Mouse (Mus musculus) kidney, adult 9 months (tissue): ENCODE results near the gene Glrx.
"Not testable (repeated sequence)": the region's sequence is repeated elsewhere in the genome, so short reads cannot be mapped to it uniquely, and the experiment has no call there.

ENCODE experiments used
- DNase-seq: peaks from one replicate; pipeline ENCODE4 v3.0.0; 2022

Gene Glrx

GRCm38 (mm10) chr13:75839719-75840481 lies at the start of gene Glrx:
Gene Glrx, plus strand, starts transcription at chr13:75839868.
- peak; percentile 94 for DNase-seq

DNA sequence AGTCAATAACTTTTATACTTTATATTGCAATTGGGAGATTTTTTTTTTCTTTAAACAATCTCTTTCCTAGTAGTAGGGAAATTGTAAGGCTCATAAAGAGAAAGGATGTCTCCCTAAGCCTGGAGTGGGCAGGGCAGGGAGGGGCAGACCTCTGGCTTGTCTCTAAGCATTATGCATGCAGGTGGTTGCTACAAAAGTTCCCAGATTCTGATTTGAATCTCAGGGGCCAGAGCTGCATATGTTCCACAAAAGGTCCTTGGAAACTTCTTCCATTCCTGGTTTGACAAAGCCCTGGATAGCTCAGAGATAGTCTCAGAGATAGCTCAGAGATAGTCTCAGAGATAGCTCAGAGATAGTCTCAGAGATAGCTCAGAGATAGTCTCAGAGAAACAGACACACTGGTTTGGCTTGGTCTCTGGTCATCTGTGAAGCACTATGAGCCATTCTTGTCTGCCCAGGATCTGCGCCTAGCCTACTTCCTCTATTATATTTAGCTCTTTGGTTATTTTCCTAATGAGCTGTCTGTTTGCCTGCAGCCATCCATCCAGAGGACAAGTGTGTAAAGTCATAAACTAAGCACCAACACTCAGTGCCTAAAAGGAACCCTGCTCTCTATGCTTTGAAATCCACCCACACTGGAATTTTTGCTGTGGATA lies 49.0 kb upstream of the Glrx start:
- DNase-seq, result no peak

GRCm38 (mm10) chr13:75793863-75794629 lies 45.6 kb upstream of the Glrx start:
- no peak for DNase-seq

GRCm38 (mm10) chr13:75797369-75798141 lies 42.1 kb upstream of the Glrx start:
- DNase-seq, result peak; percentile 97

DNA sequence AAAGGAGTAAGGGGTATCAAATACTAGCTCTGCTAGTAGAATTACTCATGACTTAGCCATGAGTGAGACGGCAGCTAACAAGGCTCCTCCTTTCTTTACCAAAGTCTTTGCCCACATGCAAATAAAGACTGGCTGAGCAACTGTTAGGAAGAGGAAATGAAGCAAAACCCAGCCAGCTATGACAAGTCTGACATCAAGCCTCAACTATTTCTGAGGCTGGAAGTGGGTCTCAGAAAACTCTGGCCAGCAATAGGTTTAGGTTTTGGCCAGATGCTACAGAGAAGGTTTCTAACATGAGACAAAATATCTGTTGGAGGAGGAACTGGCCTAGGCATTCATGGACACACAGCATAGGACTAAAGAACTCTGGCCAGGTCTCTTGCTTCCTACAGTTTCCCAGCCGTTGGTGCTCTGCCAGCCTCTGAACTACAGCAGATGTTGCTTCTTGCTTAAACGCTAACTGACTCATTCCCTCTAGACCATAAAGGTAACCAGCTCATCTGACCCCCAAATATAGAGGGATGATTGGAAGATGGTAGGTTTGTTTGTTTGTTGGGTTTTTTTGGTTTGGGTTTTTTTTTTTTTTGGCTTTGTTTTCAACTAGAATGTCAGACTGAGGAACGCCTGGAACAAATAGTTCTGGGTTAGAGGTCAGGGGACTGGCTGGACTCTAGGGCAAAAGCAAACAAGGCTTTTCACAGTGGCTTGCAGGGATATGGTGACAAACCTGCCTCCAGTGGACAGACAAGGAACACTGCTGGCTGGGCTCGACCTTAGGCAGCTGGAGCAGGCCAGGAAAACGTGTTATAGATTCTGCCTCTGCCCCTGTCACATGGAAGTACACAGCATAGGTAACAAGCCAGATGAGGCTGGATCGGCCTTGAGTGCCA lies 41.0 kb upstream of the Glrx start:
- peak; percentile 82 for DNase-seq

GRCm38 (mm10) chr13:75799421-75799820 lies 40.2 kb upstream of the Glrx start:
- no peak for DNase-seq

GRCm38 (mm10) chr13:75807969-75808368 lies 31.7 kb upstream of the Glrx start:
- DNase-seq, result peak; percentile 49

- no peak for DNase-seq
Measured at GRCm38 (mm10) chr13:75809957-75810356, 29.7 kb upstream of the Glrx start.

GRCm38 (mm10) chr13:75817183-75817582 lies 22.5 kb upstream of the Glrx start:
- no peak for DNase-seq

- DNase-seq, result no peak
Measured at GRCm38 (mm10) chr13:75818486-75818885, 21.2 kb upstream of the Glrx start.

GRCm38 (mm10) chr13:75818945-75819706 lies 20.5 kb upstream of the Glrx start:
- DNase-seq, result no peak

- DNase-seq, result no peak
Measured at GRCm38 (mm10) chr13:75819898-75820297, 19.8 kb upstream of the Glrx start.

GRCm38 (mm10) chr13:75822366-75822765 lies 17.3 kb upstream of the Glrx start:
- not testable (repeated sequence) for DNase-seq

- DNase-seq, result no peak
Measured at GRCm38 (mm10) chr13:75823201-75823600, 16.5 kb upstream of the Glrx start.

DNA sequence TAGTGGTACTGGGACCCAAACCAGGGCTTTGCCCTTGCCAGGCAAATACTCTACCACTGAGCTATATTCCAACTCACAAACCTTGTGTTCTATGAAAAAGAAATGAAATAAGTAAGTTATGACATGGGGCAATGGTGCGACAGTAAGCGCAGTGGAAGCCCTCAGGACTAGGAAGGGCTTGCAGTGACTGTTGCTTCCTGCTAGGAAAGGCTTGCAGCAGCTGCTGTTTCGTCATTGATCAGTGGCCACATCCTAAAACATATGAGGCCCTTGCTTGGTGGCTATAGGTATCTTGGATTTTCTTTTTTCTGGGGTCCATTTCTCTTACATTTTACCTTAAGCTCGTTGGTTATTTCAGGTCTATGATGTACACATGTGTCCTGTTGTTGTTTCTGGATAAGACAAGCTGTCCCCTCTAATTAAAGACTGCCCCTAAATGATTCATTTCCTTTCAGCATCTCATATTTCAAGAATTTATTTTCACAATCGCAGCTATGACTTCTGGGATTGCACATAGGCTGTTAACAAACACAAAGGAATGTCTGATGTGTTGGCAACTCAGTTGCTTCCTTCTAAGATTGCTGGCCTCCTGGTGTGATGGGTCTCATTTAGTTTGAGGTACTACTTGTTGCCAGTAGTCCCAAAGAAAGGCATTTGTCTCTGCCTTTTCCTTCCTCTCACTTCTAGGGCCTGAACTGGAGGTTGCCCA lies 14.9 kb upstream of the Glrx start:
- DNase-seq, result no peak

- DNase-seq, result no peak
Measured at GRCm38 (mm10) chr13:75825388-75825787, 14.3 kb upstream of the Glrx start.

GRCm38 (mm10) chr13:75830708-75831107 lies 9.0 kb upstream of the Glrx start:
- DNase-seq, result no peak

- DNase-seq, result no peak
Measured at GRCm38 (mm10) chr13:75831710-75832109, 8.0 kb upstream of the Glrx start.

- DNase-seq, result no peak
Measured at GRCm38 (mm10) chr13:75832697-75833096, 7.0 kb upstream of the Glrx start.

DNA sequence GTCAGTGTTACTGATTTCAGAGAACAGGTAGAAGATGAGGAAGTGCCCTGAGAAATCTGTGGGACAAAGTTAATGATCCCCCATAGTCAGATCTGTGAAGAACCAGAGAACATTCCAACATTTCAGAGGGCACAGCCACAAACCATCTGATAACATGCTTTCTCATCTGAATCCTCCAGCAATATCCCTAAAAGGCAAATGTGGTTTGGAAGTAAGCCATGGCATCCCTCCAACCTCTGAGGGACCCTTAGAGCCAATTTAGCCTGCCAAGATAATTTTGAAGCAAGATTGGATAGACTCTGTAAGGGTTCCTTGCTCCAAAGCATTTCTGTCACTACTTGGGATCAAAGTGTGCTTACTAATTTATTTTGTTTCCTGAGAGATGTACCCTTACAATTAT lies 6.2 kb upstream of the Glrx start:
- DNase-seq, result peak; percentile 42
